Mouse (Mus musculus) heart, adult 2 months (tissue): ENCODE data around the gene A630001G21Rik.

Experiments
- CTCF ChIP-seq: fragments of 200-600 bp; IDR thresholded peaks from 2 replicates; pipeline ENCODE4 v1.8.1; 2022; ENCODE audit warnings: antibody characterized with exemption, mild to moderate bottlenecking, moderate library complexity
- POLR2A ChIP-seq: fragments of 200-500 bp; IDR thresholded peaks from 2 replicates; pipeline ENCODE4 v1.6.1; 2011; ENCODE audit warnings: mild to moderate bottlenecking, low read depth, low read length, control low read depth; ENCODE audit not compliant: insufficient read depth

DNA sequence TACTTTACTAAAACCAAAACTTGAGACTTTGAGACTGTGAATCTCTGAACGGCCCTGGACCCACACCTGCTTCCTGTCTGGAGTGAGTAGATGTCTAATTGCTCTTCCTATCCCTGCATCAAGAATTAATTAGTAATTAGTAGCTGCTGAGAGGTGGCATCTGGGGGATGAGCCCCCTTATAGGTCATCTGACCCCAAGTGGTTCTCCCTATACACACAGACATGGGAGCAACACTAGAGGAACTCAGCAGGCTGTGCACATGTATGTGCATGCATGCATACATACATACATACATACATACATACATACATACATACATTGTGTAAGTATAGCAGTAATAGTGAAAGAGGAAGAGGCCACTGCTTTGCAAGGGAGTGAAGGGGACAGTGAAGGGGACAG is 43.9 kb downstream of the A630001G21Rik start:
- no peak for TF ChIP-seq CTCF
- no peak for TF ChIP-seq POLR2A
